Mouse (Mus musculus) heart, postnatal 0 days (tissue): ENCODE measurements around the gene Nhsl1.

Source experiments
- CTCF ChIP-seq: IDR thresholded peaks from 2 replicates; pipeline ENCODE4 v1.5.1; 2016; ENCODE audit warnings: antibody characterized with exemption, control low read depth, low read depth
- EP300 ChIP-seq: IDR thresholded peaks from 2 replicates; pipeline ENCODE4 v1.6.1; 2016; ENCODE audit warnings: antibody characterized with exemption, low read depth

DNA sequence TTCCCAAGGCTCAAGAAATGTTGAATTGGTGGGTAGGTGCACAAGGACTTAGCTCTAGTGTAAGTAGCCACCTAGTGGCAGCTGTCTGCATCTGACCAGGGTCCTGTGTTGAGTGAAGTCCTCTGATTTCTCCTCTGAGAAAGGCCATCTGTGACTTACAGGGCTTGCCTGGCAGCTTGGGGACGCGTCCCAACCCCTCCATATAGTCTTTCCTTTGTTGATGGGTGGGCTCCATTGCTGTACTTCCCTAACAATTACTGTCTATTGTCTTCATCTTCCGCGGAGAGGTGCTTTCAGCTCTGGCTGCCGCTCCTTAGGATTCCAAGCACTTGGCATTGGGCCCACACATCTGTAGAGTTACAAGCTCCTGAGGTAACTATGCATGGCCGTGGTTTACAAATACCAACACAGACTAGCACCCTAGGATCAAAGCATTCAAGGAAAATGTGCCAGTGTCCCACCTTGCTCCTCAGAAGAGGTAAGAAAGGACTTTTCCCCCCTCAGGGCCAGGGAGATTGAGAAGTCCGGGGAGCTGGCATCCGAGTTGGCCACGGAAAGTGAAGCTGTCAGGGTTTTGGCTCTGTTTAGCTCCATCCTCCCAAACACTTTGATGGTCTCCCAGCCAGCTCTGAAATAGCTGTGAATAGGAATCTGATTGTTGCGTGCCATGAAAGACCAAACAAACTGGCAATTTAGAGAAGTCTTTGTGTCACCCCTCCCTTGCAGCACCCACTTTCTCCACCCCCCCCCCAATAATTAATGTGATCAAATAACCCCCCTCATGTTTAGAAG, 70.2 kb downstream of the Nhsl1 start:
- TF ChIP-seq CTCF, result peak; percentile 77
- no peak for TF ChIP-seq EP300
